Mouse (Mus musculus) cerebellum, adult 11-12 months (tissue): ENCODE data around the gene Hapln1.

ENCODE experiments used
- DNase-seq: peaks from one replicate; pipeline ENCODE4 v3.0.0; 2022

Hapln1 gene

DNA sequence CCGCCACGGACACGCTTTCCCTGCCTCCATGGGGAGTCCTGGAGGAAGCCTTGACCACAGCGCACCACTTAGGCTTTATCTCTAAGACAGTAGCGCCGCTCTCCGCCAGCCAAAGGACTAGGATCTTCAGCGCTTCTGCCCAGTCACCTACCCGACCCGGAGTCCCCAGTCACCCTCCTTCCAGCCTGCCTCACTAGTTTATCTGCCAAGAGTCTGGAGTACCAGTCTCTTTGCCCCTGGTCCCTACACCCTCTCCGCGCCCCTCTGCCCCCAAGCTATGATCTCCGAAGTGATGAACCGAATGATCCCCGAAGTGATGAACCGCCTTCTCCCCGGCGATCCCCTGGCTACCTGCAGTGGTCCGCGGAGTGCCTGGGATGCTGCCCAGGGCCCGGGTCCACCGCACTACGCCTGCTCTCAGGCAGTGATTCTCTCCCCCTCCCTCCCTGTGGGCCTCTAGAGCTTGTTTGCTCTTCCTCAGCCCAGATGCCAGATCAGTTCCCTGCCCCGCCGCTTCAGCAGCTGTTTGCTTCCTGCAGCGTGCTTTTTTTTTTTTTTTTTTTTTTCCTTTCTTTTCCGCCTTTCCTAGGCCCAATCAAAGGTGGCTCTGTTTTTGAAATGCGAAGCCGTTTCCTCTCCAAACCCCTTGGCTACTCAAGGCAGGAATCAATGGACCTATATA is at the start of gene Hapln1:
Gene Hapln1, plus strand, starts transcription at position 592 of the 682 bp plus-strand sequence.
- no peak for DNase-seq

DNA sequence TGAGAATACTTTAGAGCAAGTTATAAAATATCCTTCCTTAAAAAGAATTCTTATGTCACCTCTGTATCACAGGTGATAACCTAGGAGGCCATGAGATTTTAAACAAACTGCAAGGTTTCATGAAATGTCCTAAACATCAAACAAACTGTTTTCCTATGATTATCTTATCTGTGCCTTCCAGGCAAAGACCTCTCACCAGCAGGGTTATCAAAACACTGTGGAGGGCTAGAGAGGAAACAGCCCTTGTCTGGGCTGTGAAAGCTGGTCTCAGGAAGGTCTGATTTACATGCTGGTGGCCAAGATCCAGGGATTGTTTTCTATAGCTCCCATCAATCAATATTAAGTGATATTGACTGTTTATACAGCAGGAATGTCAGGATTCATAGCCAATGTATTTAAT is 46.4 kb upstream of the Hapln1 start:
- DNase-seq: no peak

DNA sequence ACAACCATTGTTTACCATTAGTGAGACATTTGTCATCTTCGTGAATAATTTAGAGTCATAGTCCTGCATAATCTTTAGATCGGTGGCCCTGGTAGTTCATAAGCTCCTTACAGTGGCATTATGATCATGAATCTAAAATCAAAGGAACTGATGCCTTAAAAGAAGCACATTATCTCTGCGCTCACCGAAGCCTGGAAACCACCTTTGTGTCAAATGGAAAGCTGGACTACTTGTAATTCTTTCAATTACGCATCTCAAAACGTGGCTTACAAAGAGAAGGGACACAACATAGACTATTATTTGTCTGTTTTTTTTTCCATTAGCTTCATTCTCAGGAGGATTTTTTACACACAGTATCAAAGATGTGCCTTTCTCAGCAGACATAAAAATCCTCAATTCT is 45.9 kb upstream of the Hapln1 start:
- no peak for DNase-seq

DNA sequence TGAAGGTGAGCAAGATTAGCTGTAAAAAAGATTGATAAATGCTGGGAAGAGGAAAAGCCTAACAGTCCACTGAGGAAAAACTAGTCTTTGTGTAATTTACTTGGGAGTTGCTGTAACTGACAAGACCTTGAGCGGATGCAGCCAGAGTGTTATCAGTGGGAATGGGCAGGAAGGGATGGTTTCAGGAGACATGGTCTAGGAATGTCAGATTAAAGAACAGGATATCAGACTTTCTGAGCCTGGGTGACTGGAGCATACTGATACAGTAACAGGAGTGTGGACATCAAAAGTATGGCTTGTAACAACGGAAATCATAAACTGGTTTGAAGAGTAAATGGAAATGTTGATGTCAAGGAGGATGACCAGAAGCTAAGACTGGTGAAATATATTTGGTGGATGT is 43.0 kb upstream of the Hapln1 start:
- DNase-seq: no peak

DNA sequence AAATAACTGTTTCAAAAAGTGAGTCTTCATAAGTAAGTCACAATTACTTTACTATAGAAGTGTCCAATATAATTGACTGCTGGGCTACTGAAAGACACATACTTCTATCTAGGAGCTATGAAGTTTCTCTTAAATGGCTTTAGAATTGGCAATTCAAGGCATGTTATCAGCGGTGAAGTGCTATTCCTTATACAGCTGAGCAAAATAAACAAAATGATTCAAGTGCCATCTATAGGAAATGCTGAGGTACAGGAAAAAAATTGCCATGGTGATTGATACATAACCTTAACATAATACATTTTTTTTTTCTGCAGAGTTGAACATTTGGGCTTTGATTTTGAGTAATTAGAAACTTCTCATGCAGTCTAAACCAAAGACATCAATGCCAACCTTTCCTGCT is 40.2 kb upstream of the Hapln1 start:
- DNase-seq: no peak

DNA sequence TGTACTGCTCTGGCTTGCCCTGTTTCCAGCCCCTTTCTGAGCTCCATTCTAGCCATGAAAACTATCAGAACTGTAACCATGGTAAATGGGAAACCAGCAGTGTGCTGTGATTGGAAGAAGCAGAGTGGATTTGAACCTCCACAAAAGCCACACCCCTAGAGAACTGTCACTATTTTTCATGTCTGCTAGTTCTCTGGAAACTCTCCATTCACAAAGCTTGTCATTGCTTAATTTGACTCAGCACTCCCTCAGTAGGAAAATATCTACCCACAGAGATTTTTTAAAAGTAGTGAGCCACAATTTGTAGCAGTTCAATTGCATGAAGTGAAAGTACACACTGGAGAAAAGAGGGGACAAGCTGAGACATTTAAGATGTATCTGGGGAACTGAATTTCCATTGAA is 18.1 kb upstream of the Hapln1 start:
- DNase-seq: no peak

DNA sequence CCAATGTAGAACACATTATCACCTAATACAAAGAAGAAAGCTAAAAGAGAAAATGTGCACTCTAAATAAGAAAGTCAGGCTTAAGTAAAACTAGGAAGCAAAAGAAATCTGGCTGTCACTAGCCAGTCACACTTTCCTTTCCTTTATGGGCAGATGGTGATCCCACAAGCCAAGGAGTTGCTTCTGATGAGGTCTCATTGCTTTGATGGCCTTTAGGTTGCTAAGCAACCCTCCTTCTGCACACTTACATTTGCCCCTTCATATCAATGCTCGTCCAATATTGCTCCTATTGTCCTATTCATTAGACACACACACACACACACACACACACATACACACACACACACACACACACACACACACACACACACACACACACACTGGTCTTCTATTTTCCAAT is 10.9 kb upstream of the Hapln1 start:
- DNase-seq: no peak

DNA sequence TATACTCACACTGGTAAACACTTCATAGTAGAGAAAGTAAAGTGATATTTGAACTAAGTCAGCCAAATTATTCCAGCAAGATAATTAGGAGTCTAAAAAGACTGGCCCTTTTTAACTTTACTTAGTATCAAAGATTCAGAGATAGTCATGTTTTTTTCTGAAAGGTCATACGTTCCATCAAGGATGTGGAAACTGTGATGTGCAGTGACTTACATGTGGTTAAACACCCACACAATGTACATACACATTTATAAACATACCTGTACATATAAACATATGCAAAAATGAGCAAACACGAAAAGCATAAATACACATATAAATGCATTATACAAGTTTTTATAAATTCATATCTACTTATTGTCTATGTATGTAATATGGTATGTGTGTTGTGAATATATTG is 9.2 kb upstream of the Hapln1 start:
- DNase-seq: no peak

DNA sequence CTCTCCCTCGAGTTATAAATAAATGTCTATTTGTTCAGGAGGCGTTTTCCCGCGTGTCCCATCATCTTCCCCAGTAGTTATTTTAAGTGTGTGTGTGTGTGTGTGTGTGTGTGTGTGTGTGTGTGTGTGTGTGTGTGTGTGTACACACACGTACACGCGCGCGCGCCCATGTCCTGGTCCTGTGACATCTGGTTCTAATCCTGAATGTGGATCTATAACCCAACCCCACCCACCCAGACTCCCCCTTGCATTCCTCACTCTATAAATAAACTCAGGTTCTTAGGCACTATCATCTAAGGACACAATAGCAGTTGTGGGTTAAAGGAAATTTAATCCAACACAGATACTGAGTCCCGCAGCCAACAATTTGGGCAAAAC is 280 bp downstream of the Hapln1 start:
- DNase-seq: no peak

DNA sequence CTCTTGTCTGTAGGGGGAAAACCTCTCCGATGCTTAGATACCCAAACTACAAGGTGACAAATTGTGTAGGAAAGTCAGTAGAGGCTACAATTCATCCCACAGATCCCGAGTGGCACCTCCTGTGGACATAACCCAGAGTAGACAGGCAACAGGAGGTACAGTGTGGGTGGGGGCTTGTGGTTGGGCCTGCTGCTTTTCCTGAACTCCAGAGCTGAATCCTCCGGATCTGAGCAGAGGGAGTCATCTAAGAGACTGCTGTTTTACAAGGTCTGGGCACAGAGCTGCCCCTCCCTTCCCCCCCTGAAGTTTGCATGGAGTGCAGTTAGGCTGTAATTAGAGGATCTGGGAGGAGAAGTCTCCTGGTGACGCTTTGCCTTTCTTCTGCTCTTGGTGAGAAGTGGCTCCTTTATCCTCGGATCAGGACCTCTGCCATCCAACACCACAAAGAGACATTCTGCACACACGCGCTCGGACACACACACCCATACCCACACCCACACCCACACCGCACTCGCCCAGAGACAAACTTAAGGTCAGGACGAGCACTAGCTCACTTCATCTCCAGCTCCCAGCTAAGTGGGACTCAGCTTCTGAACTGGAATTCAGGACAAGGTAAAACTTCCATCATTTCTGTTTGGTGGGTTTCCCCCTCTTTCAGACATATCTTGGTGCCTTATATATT is 846 bp downstream of the Hapln1 start:
- no peak for DNase-seq

DNA sequence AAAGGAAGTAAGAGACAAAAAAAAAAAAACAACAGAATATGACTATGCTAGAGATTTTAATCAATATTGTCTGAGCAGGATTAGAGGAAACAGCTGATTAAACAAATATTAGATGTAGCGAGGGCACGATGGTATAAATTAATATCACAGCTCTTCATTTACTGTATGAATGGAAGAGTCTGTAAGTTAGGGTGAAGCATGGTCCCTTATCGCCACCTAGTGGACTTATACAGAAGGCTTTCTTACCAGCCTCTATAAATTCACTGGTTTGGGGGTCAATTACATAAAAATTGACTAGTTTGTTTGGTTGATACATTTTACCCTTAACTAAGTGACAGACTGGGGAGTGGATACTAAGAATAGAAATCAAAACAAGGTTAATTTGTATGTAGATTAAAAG is 3.4 kb downstream of the Hapln1 start:
- no peak for DNase-seq

DNA sequence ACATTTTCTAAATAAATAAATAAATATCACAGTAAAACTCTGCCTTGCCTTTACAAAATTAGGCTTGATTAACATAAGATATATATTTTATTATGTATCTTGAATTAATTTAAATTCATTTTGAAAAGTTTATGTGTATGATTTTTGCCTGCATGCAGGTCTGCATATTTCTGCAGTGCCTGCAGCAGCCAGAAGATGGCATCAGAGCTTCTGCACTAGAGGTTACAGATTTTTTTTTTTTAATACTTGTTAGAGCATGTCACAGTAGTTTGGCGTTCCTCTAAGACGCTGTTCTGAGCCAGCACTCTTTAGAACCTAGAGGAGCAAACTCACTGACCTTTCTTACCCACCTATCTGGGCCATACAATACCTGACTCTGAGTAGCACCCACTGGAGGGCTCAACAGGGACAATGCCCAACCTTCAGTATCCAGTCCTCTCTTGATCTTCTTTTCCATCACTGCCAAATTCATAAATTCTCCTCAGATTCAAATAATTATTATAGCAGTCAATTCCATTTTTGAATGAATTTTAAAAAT is 8.7 kb downstream of the Hapln1 start:
- no peak for DNase-seq

DNA sequence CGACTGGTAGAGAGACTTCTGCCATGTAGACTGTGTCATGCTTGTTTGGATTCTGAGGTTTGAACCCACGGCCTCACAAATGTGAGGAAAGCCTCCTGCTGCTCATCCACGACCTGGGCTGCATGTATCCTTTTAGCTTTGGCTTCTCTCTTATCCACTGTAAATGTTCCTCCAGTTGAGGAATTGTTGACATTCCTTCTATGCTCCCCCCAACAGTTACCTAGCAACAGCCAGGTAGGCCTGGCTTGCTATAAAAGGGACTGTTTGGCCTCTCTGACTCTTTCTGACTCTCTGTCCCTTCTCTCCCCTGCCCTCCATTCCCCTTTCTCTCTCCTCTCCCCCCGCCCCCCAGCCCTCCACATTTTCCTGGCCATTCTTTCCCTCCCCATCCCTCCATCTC is 9.9 kb downstream of the Hapln1 start:
- no peak for DNase-seq

DNA sequence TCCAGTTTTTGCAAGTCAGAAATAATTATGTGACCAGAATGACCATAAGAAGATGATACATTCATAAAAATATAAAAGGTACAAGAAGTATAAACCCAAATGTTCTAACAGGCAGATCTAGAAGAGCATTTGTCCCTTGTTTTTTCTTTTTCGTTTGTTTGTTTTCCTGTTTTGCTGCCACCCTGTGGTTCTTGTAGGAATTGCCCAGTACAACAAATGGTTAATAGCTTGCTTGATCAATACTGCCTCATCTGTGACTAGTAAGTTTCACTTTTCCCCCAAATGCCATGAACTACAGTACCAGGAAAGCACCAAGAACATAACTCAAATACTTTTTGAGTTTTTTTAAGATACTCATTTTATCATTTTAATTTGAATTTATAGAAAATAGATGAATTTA is 11.9 kb downstream of the Hapln1 start:
- DNase-seq: no peak

DNA sequence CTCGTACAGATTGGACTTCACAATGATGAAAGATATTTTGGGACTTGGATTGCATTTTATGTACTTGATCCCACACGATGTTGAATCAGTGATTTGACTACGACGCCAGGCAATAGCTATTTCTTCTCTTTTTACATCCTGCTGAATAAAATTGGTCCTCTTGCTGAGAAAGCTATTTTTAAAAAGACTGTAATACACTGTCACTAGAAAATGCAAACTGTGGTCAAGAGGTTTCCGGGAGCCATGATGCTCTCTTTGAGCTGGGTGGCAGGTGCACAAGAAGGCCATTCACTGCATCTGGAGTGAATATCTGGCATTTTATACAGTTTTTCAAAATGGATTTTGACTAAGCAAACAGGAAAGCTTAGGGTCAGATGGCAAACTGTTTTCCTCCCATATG is 24.9 kb downstream of the Hapln1 start:
- no peak for DNase-seq

DNA sequence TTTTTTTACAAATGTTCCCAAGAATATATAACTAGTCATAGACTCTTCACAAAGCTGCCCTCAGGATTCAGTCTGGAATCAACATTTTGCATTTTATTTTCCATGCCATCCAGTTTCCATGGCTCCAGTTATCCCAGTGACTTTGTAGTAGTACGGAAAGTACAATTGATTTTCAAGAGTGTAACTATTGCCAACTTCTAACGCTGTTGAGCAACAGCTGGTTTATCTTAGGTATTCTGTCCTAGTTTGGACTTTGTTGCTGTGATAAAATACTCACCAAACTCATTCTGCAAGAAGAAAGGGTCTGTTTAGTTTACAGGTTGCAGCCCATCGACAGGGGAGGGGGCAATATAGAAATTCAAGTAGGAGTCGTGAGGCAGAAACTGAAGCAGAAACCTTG is 26.7 kb downstream of the Hapln1 start:
- no peak for DNase-seq

DNA sequence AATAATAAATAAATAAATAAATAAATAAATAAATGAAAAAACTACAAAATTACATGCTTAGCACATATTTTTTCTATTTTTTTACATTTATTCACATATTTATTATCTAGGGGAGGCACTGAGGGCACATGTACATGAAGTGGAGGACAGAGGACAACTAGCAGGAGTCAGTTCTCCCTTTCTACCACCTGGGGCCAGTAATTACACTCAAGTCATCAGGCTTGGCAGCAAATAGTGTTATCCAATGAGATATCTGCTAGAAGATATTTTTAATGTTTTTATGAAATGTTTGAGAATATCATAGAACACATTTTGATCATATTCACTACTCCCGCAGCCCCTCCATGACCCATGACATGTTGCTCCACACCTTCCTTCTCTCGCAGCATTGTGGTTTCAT is 39.5 kb downstream of the Hapln1 start:
- no peak for DNase-seq

DNA sequence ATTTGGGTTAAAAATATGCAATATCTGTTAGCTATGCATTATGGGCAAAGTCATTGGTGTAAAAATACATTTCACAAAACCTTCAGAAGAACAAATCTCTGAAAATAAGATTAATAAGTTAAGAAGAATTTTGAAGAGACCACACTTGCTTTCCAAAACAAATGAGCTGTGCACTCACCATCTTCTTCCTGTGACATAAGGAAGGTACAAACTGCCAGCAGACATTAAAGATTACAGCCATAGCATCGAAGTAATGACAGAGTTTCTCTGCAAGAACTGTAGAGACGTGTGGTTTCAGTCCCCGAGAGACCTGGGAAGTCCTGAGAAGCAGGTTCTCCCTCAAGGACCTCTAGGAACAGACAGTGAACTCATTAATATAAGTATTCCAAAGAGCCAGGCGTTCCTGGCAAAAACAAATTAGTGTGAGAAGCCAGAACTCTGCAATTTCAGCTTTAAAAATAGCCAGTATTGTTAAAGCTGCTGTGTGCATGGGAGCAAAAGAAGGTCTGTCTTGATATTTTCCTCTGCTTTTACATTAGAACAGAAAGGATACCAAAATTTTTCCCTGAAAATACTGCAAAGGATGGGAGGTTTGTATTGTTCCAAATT is 43.6 kb downstream of the Hapln1 start:
- DNase-seq: no peak

DNA sequence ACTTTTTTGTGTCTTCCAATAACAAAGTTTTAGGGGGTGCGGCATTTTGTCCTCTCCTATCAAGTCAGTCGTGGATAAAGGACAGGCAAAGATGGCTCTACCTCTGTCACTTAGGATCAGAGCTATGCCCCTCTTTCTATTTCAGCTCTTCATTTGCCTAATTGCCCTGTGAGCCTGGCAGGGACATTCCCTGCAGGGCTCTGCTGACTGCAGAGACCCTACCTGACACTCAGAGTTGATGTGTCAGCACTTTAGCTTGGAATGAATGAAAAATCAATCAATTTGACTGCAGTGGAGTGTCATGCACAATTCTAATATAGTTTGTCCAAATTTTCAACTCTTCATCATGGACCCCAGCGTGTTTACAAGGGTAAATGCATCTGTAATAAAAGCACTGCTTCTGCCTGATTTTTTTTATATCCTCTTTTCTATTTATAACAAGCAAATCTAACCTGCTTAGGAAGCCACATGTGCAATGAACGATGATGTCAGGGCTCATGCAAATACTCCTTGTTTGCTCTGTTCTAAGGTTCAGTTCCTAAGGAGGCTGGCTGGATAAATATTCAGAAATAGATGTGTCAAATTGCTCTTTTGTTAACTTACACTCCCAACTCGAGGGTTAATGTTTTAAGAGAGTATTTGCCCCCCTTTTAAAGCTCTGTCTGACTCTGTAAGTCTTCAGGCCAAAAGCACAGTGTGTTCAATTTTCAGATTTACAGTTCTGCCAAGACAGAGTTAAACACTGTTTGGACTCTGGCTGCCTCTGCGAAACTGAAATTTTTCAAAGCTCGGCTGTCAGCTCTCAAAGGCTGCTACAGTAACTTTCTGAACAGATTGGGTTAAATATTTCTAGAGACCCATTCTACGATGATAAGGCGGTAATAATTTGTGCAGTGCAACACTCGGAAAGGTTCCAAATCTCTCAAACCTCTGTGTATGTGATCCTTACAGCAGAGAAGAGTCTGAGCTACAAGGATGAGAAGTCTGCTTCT is 44.4 kb downstream of the Hapln1 start:
- no peak for DNase-seq

DNA sequence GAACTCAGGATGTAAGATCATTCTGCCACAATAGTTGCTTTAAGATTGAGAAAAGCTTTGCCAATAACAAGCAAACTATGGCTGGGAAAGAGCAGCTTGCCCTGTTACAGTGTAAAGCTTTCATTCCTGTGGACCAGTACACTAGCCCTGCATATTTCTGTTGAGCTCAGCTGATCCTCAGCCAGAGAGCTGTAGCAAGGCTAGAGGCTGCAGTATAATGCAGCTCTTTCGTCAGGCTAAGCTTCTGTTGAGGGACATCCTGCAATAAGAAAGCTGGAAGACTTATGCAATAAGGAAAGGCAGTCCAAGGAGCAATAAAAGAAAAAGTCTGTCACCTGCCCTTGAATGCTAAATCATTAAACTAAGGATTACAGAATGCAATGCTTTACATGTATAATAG is 45.5 kb downstream of the Hapln1 start:
- no peak for DNase-seq

DNA sequence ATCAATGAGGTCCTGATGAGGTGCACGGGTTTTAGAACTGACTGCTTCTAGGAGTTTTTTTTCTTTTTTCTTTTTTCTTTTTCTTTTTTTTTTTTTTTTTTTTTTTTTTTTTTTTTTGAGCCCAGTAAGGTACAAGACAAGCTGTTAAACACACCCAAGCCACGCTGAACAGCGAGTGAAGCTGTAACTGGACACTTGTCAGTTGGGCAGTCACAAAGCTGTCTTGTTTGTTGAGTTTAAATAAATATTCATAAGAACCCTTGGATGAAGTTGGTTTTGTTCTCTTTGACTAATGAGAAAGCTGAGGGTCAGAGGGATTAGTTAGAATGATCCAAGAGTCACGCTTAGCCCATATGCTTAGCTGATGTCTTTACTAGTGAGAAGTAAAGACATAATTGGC is 55.5 kb downstream of the Hapln1 start:
- DNase-seq: no peak

DNA sequence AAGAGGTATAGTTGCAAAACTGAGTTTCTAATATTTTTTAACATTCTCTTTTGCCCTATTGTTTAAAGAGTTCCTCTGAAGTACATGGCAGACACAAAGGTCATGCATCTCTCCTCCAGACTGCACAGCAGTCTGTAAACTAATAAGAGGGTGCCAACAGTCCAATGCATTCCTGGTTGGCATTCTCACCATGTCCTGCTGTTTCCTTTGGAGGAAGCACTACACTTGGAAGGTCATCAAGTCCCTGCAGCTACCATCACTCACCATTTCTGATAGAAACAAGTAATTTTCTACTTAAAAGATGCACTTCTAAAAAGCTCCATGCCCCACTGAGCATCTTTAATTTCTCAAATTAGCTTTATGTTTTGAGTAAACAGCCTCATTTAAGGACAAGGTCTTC is 57.8 kb downstream of the Hapln1 start:
- no peak for DNase-seq

DNA sequence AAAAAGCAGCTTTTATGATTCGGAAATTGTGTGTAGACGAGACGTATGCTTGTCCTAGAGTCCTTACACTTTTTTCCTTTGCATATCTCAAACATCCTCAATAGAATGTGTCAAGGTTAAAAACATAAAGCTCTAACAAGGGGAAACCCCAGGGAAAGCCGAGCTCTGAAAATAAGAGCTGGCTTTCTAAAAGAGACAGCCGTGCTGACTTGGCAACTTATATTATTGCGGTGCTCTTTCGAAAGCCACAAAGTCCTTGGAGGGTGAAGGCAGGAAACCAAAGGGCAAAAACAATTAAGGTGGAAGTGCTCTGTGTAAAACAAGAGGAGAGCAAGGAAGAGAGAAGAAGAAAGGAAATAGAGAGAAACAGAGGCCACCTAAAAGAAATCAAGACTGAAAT is 60.9 kb downstream of the Hapln1 start:
- no peak for DNase-seq
